Mouse (Mus musculus) brain, embryonic 18.5 days (tissue): ENCODE measurements at regions not wholly inside any gene's neighbourhood (a gene's known extent, or its start where the extent isn't known, plus 50 kb on each side); places are given as distances from the start of the nearest gene placed in this dataset.
"Not testable (repeated sequence)": the region's sequence is repeated elsewhere in the genome, so short reads cannot be mapped to it uniquely, and the experiment has no call there.

Experiments
- DNase-seq: peaks from one replicate; pipeline ENCODE4 v3.0.0-alpha.2; 2012; ENCODE audit warnings: low read depth, low spot score

DNA sequence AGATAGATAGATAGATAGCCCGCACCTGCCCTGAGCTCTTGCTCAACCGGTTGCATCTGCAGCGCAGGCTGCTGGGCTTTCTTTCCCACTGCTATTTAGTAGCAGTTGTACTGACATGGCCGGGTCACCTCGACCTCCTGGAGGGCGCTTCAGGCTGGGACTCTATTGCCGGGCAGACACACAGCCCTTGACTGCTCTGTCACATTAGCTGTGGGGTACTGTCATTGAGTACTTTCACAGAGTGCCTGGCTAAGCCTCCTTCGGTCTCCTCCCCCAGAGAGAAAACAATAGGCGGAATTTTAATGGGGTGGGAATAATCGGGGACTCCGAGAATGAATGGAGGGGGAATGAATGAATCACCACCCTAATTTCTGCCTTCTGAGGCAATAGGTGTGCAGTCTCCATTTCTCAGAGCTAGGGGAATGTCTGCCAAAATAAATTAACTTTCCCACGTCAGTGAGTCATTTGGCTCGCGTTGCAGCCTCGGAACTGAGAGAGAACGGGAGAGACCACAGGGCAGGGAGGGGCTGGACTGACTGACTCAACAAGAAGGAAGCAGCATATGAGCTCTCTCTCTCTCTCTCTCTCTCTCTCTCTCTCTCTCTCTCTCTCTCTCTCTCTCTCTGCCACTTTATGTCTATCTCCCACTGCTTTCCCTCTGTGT, 101.6 kb upstream of the Med13l start:
- DNase-seq: no peak

DNA sequence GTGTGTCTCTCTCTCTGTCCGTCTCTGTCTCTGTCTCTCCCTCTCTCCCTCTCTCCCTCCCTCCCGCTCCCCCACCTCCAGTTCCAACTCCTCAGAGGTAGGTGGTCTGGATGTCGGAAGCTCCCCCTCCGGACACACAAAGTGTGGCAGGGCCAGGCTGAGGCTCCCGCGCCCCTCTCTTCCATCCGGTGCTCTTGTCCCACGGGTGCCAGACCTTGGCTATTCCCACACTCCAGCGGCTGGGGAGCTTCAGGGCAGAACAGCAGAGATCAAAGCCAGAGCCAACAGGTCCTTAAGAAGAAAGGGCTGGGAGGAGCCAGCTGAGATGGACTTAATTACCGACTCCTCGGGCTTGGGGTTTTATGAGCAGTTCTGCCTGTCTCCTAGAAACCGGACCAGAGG, 101.1 kb upstream of the Med13l start:
- DNase-seq: no peak

DNA sequence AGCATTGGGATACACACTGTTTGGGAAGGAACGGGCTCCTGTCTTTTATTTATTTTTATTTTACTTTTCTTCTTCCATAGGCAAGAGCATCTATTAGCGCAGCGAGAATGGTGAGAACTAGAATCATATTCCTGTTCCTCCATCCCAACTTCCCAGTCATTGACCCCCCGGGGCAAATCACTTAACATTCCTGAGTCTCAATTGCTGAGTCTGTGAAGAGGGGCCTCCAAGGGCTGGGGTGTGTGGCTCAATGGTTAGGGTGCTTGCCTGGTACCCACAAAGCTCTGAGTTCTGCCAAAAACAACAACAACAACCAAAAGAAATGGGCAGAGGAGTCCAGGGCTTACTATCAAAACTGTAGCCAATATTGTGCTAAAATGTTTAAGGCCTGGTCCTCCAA, 98.5 kb upstream of the Med13l start:
- no peak for DNase-seq

DNA sequence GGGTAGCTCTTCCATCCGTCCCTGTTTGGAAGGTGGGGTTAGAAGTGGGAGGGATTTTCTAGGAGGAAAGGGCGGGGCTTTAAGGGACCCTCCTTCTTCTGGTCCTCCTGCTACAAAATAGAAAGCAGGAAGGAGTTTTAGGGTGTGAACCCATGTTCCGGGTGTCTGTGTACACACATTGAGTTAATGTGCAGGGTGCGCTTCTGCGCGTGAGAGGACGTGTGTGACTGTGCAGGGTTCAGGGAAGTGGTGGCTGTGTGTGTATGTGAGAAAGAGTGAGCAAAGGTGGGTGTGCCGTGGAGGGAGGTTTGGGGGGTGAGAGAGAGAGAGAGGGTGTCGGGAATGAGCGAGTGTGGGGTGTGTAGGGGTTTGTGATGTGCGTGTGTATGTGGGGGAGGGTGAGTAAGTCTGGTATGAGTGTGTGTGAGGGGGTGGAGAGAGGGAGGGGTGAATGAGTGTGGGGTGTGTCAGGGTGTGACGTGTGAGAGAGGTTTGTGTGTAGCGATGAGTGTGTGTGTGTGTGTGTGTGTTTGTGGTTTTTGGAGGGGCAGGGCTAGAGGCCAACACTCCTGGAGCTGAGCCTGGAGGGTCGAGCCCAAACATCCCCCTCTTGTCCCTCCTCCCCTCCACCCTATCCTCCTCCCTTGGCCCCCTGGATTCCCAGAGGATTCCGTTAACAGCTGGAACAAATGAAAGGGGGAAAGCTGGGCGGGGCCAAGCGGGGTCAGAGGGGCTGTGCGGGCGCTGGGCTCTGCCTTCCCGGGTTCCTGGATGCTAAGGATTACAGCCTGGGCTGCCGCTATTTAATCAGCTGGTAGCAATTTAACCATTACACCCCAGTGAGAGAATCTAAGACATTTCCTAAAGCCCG, 95.3 kb upstream of the Med13l start:
- no peak for DNase-seq

DNA sequence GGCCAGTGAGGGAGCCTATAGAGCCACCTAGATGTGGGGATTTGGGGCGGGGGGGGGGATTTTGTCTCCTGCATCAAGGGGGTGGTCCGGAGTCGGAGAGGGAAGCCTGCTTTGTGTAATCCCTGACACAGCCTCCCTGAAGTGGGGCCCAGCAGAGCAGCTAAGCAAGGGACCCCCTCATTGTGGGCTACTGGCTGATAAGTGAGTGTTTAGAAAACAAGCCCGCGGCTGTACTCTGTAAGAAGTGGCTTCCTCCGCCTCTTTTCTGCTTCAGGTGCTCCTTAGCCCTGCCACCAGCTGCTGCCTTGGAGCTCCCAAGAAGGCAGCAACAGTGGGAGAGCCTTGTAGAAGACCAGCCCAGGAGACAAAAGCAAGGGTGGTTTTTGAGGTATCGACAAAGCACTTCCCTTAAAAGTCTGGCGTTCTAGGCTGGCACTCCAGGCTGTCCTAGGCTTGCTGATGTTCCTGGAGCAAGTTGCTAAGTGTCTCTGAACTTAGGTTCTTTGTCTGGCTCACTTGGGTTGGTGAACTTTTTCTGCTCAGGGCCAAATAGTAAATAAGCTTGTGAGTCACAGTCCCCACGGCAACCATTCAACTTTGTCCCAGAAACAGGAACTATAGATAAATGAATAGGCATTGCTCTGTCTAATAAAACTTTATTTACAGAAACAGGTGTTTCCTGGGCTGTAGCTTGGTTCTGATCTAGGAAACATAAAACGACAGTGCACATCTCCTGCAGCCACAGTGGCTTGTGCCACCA, 94.3 kb upstream of the Med13l start:
- no peak for DNase-seq

DNA sequence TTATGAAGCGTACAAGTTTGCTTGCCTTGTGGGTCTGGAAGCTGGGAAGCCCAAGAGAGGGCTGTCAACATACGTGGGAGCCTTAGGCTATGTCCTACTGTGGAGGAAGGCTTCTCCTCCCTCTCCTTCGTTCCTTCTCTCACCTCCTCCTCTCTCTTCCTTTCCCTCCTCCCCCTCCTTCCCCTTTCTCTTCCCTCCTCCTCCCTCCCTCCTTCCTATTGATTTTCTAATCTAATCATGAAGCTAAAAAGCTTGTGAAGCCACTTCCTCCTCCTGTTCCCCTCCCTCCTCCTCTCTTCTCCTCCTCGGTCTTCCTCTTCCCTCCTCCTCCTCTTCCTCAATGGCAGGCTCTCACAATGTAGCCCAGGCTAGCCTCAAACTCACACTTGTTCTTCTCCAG, 91.7 kb upstream of the Med13l start:
- no peak for DNase-seq

DNA sequence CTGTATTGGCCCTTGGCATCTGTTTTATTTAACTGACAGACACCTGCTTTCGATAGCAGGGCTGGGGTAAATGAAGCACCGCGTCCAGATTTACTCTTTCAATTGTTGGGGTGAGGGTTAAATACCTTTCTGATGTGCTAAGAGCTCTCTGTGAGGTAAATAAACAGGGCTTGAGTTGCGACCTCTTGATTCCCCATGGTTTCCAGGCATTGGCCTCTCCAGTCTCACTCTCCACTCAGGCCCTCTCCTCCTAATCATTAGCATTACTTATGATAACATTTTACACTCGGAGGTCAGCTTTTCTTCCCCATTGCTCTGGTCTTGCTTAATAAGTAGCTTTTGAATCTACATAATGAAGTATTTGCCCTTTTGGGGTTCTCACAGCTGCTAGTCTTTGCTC, 88.9 kb upstream of the Med13l start:
- DNase-seq: no peak

DNA sequence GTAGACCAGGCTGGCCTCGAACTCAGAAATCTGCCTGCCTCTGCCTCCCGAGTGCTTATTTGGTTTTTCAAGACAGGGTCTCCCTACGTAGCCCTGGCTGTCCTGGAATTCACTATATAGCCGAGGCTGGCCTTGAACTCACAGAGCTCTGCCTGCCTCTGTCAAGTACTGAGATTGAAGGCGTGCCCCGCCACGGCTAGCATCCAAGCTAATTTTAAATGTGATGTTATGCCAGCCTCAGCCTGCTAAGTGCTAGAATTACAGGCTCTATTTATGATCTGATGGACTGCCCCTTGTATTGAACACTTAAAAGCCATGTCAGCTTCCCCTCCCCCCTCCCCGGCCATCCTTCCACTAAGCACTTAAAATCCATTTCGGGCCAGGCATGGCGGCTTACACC, 88.2 kb upstream of the Med13l start:
- no peak for DNase-seq

DNA sequence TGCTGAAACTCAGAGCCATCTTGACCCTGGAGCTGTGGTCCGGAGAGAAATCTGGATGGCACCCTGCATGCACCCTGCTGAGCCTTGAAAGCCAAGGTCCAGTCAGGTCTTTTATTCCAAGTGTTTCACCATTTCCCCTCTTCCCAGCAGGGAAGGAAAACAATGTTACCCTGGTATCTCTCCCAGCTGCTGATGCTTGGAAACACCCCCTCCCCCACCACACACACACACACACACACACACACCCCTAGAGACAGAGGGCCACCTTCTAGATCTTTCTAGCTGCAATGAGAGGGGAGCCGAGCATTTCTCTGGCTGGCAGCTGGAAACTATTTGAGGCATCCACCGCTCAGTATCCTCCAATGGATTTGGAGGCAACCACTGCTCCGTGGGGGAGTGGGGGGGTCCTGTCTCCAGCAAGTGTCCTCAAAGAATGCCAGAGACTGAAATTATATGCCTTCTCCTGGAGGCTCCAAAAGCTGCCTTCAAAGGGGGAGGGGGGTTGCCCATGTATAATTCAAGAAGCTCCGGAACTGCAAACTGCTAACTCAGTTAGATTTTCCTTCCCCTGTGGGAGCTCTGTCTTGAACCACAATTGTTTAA, 87.2 kb upstream of the Med13l start:
- DNase-seq: no peak

DNA sequence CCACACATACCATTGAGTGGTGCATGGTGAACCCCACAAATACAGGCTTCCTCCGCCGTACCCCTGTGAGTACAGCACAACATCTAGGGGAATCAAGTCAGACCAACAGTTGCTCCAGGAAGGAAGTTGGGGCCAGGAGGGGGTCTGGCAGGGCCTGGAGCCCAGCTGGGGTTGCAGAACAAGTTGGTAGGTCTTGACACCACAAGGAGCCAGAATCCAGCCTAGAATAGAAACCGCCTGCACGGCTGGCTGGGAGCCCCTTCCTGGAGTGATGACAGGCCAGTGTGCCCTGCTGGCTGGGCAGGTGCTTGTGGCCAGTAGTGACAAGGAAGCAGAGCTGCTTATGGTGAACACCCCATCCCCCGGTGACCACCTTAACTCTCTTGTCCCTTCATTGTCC, 83.9 kb upstream of the Med13l start:
- DNase-seq: no peak

DNA sequence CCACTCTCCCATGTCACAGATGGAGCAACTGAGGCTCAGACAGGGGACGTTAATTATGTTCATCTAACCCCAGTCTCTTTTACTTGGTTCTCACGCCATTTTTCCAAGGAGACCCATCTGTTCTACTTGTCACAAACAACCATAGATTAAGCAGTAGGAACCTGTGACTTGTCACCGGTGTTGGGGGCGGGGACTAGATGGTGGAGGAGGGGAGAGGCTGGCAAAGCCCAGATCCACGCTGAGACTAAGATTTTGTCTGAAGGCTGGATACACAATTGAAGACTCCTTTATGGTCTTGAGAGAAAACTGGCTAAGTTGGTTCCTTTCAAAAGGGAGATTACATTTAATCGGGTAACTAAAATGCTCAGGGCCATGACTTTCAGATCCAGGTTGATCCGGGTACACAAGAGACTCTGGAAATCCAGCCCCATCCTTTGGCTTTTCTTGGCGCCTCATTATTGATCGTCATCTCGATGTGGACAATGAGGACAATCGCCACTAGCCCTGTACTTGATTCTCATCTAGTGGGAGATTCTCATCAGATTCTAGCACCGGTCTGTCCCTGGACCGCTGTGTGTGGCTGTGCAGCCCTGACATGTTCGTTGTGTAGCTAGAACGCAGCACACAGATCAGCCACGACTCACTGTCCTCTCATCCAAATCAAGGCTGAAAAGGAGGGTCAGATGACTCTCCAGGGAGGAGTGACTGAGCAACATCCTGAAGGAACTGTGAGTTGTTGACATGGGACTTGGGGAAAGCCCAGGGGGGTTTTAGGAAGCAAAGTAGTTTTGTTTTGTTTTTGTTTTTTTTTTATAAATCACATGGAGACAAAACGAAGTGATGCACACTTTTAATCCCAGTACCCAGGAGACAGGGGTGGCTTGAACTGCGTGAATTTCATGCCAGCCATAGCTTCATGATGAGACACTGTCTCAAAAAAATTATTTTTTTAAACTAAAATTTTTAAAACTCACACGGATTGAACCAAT, 83.1 kb upstream of the Med13l start:
- no peak for DNase-seq

DNA sequence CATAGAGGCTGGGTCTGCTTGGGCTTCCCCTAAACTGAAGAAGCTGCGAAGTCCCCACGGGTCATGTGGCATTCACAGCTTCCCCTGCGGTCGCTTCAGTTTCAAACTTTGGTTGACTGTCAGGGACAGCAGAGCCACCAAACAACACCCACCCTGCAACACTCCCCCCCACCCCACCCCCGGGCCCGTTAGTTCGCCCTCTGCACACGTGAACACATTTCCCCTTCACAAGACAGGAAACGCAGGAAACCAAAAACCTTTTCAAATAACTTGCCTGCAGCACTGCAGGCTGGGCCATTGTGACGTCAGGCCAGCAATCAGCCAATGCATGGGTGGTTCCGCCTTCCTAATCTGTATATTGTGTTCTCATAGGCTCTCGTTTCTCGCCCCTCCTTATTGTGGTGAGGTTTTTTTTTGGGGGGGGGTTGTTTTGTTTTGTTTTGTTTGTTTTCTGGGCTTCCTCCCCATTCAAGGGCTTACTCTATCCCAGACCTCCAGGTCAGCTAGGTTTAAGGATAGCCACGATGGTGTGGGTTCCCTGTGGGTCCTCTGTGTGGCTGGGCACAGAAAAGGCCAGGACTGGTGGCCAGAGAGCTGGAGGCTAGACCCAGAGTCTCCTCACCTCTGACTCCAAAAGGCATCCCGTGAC, 82.2 kb upstream of the Med13l start:
- DNase-seq: peak; percentile 59

DNA sequence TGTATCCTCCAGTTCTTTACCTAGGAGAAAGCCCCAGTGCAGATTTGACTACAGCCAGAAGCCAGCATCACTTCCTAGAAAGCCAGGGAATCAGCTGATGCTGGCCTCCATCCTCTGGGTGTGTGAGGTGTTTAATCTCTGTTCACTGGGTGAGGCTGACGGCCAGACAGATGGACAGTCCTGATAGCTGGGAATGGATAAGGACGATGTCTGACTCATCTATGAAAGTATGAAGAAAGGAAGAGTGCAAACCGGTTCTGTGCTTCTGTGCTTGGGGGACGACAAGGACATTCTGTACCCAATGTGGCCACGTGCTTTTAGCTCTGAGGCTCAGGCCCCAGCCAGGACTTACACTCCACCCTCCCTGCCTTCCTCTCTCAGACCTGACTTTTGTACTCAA, 80.5 kb upstream of the Med13l start:
- no peak for DNase-seq

DNA sequence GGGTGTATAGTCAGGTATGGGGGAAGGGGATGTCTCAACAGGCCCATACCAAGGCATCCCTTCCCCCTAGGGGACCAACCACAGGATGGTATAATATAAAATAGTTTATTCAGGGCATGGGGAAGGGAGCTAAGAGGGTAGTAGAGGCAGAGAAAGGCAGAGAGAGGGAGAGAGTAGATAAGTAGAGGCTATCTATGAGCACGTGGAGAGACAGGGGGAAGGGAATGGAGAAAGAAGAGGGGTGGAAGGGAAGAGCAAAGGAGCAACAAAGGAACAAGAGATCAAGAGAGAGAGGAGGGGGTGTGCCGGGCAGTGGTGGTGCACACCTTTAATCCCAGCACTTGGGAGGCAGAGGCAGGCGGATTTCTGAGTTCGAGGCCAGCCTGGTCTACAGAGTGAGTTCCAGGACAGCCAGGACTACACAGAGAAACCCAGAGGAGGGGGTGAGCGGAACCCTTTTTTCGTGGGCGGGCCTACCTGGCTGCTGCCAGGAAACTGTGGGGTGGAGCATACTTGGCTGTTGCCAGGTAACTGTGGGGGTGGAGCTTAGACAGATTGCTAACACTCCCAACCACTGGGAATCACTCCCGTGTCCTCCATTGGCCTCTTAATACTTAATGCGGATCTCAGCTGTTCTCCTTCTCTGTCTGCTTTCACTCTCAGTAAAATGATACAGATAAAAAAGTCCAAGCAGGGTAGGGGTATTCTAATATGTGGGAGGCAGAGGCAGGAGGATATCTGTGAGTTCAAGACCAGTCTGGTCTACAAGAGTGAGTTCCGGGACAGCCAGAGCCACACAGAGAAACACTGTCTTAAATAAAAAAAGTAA, 79.3 kb upstream of the Med13l start:
- no peak for DNase-seq

DNA sequence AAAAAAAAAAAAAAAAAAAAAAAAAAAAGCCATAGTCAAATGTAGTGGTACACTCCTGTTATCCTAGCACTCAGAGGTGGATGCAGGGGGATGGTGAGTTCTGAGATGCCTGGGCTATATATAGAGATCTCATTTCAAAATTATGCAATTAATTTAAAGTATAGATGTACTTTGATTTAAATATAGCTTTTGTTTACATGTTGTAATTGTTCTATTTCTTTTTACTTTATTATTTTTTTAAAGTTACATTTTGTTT, 78.8 kb upstream of the Med13l start:
- no peak for DNase-seq

DNA sequence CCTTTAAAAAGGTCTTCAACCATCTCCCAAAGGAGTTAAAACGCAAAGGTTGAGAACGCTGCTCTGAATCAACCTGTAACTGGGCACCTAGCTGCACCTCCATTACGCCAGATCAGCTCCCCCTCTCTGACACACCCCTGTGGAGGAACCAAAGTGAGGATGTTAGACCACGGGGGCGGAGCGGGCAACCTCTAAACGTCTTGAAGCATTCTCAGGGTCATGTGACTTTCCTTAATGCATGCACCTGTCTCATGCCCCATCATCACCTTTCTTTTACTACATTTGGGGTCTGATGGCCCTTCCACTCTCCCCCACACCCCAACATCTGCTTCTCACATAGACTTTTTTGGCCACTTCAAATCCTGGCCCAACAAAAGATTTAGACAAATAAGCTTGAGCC, 77.9 kb upstream of the Med13l start:
- no peak for DNase-seq

DNA sequence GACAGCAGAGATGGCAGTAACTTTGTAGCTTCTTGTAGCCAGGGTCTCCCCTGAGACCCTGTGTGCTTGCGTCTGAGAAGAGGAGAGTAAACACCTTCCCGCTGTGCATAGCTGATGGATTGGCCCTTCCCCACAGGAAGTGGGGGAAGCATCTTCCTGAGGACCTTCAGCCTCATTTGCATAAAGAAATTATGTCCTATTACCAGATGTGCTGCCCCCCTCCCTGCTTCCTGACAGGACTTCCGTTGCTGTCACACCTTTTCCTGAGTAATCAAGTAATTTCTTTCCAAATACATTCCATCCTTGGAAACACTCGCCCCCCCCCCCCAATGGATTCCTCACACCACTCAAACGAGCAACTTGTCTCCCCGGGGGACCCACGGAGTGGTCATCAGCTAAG, 77.5 kb upstream of the Med13l start:
- no peak for DNase-seq

DNA sequence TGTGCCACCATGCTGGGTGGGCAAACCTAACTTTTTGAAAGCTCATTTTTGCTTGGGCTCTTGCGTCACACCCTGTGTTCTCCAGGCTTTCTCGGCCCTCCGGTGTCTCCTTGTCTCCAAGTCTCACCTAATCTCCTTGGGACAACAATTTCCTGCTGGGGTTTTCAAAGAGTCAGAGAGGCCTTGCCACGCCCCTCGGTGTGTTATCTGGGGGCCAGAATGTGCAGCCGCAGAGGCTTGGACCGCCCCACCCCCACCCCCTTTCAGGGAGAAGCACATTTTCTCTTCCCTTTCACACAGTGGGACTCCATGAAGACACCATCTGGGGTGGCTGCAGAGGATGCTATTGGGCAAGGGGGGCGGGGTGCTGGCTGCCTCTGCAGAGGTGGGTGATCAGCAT, 76.9 kb upstream of the Med13l start:
- no peak for DNase-seq

DNA sequence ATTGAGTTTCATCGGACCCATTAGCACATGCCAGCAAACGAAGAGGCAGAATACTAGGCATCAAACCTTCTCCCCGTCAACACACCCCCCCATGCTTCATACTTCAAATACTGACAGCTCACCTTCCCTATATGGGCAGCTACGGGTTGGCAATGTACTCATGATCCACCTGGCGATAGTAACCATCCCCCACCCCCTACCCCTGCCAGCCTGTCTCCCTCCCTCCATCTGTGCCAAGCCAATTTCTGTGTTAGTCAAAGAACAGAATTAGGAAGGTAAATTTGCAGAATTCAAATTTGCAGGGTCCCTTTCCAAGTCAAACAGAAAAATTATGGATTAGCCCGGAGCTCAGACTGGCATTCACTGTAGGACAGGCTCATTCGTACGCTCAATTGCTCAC, 75.3 kb upstream of the Med13l start:
- no peak for DNase-seq

DNA sequence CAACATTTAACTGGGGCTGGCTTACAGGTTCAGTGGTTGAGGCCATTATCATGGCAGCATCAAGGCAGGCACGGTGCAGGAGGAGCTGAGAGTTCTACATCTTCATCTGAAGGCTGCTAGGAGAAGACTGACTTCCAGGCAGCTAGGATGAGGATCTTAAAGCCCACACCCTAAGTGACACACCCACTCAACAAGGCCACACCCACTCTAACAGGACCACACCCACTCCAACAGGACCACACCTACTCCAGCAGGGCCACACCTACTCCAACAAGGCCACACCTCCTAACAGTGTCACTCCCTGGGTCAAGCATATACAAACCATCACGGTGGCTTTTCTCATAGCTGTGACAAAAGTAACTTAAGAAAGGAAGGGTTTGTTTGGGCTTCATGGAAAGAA, 68.0 kb upstream of the Med13l start:
- DNase-seq: not testable (repeated sequence)
